Mouse (Mus musculus) gastrocnemius, adult 18-20 months (tissue): Measurements from ENCODE around the gene Tom1l2. TPM values are rescaled to one million over a fixed set of nuclear protein-coding genes. Genes with fewer than 3 reads are reported as not detected.

ENCODE experiments used
- DNase-seq: peaks from one replicate; pipeline ENCODE4 v3.0.0; 2021; ENCODE audit warnings: low spot score
- total RNA-seq, 2 experiments: library from RNA; stranded (reverse); gene quantifications; 2 replicates each; pipeline ENCODE4 v1.2.3; 2021

Tom1l2 gene
- total RNA-seq, 2 experiments from 2014 or later, result 61.5 to 67.2 TPM

DNA sequence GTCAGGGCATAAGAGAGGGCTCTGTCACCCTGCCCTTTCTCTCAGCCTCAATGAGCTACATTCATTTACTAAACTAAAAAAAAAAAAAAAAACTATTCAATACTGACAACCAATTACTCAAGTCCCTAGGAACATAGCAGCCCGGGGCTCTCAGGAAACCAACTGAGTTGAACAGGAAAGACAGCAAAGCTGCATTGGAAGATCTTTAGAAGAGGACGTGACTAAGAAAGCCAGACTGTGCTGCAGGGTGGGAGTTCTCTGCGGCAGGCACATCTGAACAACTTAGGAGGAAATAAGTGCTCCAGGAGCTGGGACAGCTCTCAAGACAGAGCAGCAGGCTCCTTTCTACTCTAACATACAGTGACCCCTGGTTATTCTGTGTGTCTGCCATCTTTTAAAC lies 84.1 kb downstream of the Tom1l2 start:
- DNase-seq, result no peak

GRCm38 (mm10) chr11:60265271-60265985 lies 87.3 kb downstream of the Tom1l2 start:
- DNase-seq, result no peak

DNA sequence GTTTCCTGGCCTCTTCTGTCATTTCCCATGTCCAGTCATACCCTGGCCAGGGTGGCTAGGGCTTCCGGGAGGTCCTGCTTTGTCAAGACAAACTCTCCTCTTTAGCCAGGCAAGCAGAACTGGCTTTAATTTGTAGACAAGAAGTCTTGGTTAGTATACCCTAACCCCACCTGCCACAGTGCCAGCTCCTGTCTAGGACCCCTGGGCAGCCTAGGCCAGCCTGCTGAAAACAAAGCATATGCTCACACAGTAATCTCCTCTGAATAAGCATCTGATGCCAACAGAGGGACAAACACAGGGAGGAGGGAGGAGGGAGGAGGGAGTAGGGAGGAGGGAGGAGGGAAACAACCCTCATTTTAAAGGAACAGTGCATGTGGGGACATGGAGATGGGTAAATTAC lies 88.1 kb downstream of the Tom1l2 start:
- DNase-seq, result no peak

DNA sequence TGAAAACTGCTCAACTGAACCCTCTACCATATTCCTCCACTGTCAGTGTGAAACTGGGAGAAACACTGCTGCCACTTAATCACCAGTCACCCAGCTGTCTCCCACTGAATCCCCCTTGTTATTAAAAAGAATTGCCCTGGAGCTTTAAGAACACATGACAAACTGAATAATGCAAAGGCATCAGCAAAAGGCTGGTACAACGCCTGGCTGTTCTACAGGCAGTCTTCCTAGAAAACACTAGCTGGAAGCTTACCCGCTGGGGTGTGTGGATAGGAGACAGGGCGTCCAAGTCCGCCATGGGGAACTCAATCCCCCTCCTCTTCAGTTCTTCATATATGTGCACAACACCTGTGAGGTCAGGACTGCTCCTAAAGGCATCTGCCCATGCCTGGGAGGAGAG lies 90.3 kb downstream of the Tom1l2 start:
- DNase-seq, result no peak

- DNase-seq, result no peak
These were observed 92.0 kb downstream of the Tom1l2 start for GRCm38 (mm10) chr11:60260743-60261142.

GRCm38 (mm10) chr11:60257696-60258095 lies 95.0 kb downstream of the Tom1l2 start:
- no peak for DNase-seq

- no peak for DNase-seq
These were observed 96.0 kb downstream of the Tom1l2 start for GRCm38 (mm10) chr11:60256713-60257112.

GRCm38 (mm10) chr11:60256176-60256681 lies 96.5 kb downstream of the Tom1l2 start:
- DNase-seq, result peak; percentile 20

- DNase-seq, result no peak
These were observed 97.1 kb downstream of the Tom1l2 start for GRCm38 (mm10) chr11:60255639-60256038.

GRCm38 (mm10) chr11:60255181-60255580 lies 97.5 kb downstream of the Tom1l2 start:
- DNase-seq, result no peak

DNA sequence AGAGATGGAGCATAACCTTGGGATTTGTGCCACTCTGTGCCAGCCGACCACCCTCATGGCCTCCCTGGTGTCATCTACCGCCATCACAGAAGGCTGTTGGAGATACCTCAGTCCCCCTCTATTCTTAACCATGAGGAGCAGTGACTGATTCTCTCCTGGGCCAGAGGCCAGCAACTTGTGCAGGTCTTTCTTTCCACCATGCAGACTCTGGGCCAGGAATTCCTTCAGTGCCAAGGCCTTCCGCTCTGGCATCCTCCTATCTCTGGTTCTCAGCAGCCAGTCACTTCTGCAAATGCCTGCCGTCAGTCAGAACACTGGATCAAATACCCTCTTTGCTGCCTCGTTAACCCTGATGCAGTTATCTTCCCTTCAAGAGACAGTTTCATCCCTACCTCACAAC lies 98.4 kb downstream of the Tom1l2 start:
- DNase-seq, result peak; percentile 30

DNA sequence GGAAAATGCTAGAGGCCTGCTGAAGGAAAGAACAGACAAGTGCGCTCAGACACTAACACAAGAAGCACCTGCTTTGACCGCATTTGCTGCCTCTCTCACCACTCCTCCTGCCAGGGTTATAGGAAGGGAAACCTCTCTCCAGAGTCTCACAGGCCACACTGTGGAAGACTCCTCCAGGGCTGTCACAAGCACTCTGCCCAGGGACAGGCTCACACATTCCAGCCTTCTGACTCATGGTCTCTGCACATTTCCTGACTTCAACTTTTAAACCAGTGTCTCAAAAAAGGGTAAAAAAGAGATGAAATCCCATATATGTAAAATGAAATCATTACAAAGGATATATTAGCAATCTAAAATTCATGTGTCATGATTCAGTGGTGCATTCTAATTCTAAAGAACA lies 99.2 kb downstream of the Tom1l2 start:
- DNase-seq, result no peak

DNA sequence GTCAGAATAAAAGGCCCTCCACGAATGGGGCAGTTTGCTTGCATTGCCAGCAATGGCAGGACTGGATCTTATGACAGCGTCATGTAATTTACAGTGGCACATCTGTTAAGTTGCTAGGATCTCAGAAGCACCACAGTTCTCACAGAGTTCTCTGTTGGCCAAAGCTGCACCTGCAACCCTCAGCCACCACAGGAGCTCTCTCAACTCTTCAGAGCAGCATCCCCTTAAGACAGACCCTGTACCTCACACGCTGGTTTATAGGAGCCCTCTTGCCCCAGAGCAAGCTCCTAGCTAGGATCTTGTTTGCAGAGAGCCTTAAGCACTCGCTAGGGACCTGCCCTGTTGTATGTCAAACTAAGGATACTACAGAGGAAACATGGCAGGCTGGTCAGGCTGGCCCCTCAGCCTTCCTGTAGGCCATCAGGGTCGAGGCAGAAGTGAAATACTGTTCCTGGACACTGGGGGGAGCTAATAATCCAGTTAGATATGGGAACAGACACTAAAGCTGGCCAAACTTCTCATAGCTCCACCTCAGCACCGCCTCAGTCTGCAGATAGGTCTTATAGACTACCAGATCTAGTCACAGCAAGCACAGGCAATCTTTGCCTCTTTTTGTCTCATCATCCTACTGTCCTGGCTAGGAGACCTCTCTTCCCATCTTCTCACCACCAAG lies 101.6 kb downstream of the Tom1l2 start:
- peak; percentile 67 for DNase-seq

DNA sequence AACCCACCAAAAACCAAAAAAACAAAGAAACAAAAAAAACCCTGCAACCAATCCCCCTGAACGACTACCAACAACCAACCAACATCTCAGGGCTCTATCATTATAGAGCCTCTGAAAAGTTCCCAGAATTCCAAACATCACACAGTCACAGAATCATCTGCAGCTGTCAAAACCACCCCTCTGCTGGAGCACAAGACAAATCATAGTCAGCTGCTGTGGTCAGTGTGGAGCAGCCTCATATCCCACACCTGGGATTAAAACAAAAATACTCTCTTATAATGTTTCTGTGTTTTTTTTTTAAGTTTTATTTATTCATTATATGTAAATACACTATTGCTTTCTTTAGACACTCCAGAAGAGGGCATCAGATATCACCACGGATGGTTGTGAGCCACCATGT lies 102.8 kb downstream of the Tom1l2 start:
- DNase-seq, result no peak

DNA sequence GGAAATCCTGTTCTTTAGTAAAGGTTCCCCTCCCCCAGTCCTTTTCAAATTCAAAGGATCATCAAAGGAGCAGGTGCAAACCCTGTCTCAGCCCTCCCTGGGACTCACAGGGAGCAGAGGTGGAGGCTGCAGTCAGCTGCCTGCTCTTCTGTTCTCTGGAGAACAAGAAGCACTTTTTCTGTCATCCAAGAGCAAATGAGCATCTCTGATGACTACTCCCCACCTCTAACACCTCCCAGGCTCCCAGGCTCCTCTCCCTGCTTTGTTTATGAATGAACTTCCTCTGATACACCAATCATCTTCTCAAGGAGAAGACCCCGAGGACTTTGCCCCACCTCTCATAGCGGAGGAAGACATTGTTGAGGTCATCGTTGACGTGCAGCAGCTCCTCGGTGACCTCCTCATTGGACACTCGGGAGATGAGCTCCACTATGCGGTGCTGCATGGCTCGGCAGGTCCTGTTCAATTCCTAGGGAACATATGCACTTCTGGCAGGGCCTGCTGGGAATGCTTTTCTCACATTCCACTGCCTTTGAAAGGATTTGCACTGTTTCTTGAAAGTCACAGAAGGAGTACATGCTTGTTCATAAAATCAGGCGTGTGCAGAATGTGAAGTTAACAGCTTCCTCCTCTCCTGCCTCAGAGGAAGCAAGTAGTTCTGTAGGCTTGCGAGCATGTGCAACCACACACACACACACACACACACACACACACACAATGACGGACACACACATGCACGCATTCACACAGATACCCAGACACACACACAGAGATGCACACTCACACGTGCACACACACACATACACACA lies 103.9 kb downstream of the Tom1l2 start:
- no peak for DNase-seq

- no peak for DNase-seq
These were observed 104.8 kb downstream of the Tom1l2 start for GRCm38 (mm10) chr11:60247753-60248550.

DNA sequence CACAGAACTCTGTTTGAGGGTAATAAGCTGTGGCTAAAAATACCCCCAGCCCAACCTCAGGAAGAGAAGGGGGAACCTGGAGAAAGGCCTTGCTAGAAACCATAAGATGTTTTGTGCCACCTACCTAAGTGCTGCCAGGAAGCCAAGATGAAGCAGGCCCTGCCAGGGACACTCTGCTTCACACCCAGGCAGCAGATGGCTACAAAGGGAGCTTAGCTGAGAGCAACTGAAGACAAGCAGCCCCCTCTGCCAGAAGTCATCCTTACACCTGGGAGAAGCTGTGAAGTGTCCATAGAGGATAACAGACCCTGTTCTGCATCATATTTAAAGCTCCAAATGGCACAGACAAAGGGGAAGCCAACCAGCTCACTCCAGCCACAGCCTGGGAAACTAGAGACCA lies 106.6 kb downstream of the Tom1l2 start:
- DNase-seq, result no peak

GRCm38 (mm10) chr11:60244503-60245143 lies 108.1 kb downstream of the Tom1l2 start:
- DNase-seq, result no peak

DNA sequence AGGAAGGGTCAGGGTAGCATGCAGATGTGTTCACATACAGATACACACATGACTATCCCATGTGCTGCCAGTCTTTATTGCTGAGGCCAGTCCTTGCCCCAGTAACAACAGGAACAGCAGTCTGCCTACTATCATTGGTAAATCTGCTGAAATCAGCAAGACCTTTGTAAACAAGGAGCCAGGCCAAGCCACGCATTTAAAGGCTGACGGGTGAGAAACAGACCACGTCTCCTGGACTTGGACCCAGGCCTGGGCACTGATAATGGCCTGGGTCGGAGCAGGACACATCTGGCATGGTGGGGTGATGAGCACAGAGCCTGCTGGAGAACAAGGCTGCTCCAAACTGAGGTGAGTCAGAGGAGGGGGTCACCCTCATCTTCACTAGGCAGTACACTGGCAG lies 112.2 kb downstream of the Tom1l2 start:
- DNase-seq, result no peak

- no peak for DNase-seq
These were observed 117.4 kb downstream of the Tom1l2 start for GRCm38 (mm10) chr11:60235351-60235750.

GRCm38 (mm10) chr11:60233235-60233634 lies 119.5 kb downstream of the Tom1l2 start:
- DNase-seq, result no peak
